Mouse (Mus musculus) E14TG2a.4 (cell line): ENCODE results near the gene Nes.

Experiments
- H3K27me3 ChIP-seq: 2 replicates; pipeline ENCODE4 v1.6.1; 2014; ENCODE audit warnings: low read length, control low read depth; ENCODE audit not compliant: insufficient read depth
- H3K36me3 ChIP-seq: 2 replicates; pipeline ENCODE4 v1.6.1; 2014; ENCODE audit warnings: low read length, control low read depth; ENCODE audit not compliant: insufficient read depth
- H3K4me1 ChIP-seq: replicated peaks from 2 replicates; pipeline ENCODE4 v1.6.1; 2014; ENCODE audit warnings: low read depth, low read length, control low read depth
- H3K4me3 ChIP-seq: replicated peaks from 2 replicates; pipeline ENCODE4 v1.5.1; 2014; ENCODE audit warnings: mild to moderate bottlenecking, low read length
- H3K9me3 ChIP-seq: 2 replicates; pipeline ENCODE4 v1.6.1; 2014; ENCODE audit warnings: low read length, control low read depth
- CTCF ChIP-seq: conservative IDR thresholded peaks from 2 replicates; pipeline ENCODE4 v1.5.1; 2014; ENCODE audit warnings: low read length
- NANOG ChIP-seq: IDR thresholded peaks from 2 replicates; pipeline ENCODE4 v1.6.1; 2014; ENCODE audit warnings: borderline replicate concordance, low read length, mixed read lengths
- POU5F1 ChIP-seq: IDR thresholded peaks from 2 replicates; pipeline ENCODE4 v1.6.1; 2014; ENCODE audit warnings: low read length, borderline replicate concordance

Nes gene

DNA sequence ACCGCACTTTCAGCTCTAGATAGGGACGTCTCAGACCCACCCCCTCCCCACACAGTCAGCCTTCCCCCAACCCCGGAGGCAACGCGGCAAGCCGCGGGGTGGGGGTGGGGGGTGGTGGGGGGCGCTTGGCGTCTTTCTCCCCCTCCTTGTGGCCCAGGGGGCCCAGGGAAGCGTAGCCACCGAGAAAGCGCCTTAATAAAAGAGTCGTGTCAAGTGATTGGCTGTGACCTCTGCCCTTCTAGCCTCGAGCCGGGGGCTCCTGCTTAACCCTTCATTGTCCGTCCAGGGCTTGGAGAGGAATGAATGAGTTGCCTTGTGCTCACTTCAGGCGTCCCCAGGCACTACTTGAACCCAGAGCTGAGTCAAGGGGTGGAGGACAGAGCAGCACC lies 23.1 kb upstream of the Nes start:
- peak overlapping the region; percentile 60 for H3K4me3 ChIP-seq
- TF ChIP-seq NANOG (no peak), POU5F1 (no peak), CTCF (no peak)
- no peaks in the 10 kb centered on the region for H3K9me3 ChIP-seq
- peaks cover 30% of the 10 kb centered on the region for H3K36me3 ChIP-seq
- H3K27me3 ChIP-seq = peaks cover 74% of the 10 kb centered on the region
- H3K4me1 ChIP-seq = peaks cover 91% of the 10 kb centered on the region

DNA sequence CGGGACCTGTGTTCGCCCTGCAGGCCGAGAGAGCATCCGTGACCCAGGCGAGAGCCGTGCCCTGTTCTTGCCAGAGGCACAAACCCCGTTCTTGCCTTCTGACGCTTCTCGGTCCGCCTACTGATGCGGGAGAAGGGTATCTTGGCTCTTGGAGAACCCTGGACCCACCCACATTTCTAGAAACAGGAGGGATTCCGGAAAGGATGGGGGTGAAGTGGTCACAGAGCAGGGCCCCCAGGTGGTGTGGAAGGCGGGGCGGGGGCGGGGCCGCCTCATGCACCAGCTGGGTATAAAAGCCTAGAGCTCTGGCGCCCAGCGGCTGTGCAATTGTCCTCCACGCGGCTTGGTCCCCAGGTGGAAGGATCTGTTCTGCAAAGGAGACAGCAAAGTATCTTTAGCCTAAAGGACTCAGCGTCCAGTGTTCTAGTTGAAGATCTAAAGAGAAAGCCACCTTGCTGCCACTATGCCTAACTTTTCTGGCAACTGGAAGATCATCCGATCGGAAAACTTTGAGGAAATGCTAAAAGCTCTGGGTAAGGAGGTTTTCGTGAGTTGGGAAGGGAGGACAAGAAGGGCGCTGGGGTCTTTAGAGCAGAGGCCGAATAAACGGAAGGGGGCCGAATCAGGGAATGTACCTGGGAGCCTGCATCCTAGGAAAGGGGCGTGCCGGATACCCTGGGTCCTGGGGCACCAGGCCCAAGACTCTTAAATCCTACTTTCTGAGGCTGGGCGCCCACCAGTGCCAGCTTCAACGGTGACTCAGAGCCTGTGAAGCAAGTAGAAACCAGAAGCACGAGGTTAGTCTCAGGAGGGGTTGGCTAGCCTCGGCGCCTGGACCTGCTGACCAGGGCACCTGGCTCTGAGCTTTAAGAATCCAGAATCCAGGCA lies 22.3 kb upstream of the Nes start, which contains the start of gene Crabp2:
Crabp2 (plus strand) TSS at position 289 of the 888 bp plus-strand sequence.
- Histone ChIP-seq H3K27me3 (peaks cover 82% of the 10 kb centered on the region), H3K36me3 (peaks cover 26% of the 10 kb centered on the region), H3K4me1 (peaks cover 97% of the 10 kb centered on the region), H3K9me3 (no peaks in the 10 kb centered on the region), H3K4me3 (peak within 1 kb of the TSS; percentile 60)
- no peak for TF ChIP-seq POU5F1

DNA sequence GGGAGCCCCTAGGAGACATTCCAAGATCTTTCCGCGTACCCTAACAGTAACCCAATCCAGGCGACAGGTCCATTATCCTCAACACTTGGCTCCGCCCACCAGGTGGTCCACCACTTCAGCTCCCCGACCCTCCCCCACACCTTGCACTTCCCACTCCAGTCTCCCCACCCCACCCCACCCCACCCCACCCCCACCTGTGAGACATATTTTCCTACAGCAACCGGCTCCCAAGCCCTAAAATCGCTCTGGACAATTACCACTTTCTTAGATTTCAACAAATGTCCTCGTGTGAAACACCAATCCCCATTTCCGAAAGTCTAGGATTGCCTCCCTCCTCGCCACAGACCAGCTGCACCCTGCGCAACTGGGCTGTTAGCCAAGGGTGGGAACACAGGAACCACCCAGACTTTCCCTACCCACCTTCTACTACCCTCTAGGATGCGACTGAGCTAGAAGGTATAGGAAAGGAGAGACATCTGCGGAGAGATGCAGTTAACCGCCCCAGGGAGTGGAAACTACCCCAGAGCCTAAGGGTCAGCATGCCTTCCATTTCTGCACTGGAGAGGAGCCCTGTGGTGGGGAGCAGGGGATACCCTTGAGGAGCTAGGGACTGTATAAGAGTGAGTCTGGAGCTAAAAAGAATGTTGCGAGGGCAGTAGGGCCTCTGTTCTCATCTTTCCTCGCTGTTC lies 21.5 kb upstream of the Nes start:
- H3K36me3 ChIP-seq = peaks cover 18% of the 10 kb centered on the region
- peaks cover 90% of the 10 kb centered on the region for H3K27me3 ChIP-seq
- TF ChIP-seq NANOG (no peak), CTCF (no peak), POU5F1 (no peak)
- no peaks in the 10 kb centered on the region for H3K9me3 ChIP-seq
- H3K4me3 ChIP-seq = peak overlapping the region; percentile 60
- peaks cover 90% of the 10 kb centered on the region for H3K4me1 ChIP-seq

DNA sequence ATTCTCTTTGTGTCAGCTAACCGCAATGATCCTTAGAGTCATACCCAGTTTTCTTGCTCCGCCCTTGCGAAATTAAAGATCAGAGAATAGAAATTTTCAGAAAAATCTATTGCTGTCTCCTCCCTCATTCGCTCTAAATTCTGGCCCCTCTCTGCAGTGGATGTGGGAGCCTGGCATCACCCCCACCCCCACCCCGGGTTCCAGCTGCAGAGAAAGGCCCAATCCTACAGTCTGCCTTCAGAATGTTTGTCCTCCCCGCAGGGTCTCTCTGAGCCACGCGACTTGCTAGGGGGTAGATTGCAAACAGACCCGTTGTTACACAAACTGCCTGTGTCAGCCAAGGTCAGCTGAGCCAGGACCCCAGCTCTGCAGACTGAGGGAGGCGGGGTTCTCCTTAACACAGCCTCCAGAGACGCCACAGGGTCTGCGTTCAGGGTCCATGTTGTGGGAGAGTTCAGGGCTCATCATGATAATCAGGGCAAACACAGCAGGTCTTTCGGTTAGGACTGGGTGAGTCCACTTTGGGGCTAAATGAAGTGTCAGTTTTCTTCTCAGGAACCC lies 20.8 kb upstream of the Nes start:
- Histone ChIP-seq H3K4me3 (peak overlapping the region; percentile 56), H3K27me3 (peaks cover 96% of the 10 kb centered on the region), H3K9me3 (no peaks in the 10 kb centered on the region), H3K4me1 (peaks cover 83% of the 10 kb centered on the region), H3K36me3 (peaks cover 12% of the 10 kb centered on the region)
- TF ChIP-seq CTCF (no peak), NANOG (no peak), POU5F1 (no peak)

DNA sequence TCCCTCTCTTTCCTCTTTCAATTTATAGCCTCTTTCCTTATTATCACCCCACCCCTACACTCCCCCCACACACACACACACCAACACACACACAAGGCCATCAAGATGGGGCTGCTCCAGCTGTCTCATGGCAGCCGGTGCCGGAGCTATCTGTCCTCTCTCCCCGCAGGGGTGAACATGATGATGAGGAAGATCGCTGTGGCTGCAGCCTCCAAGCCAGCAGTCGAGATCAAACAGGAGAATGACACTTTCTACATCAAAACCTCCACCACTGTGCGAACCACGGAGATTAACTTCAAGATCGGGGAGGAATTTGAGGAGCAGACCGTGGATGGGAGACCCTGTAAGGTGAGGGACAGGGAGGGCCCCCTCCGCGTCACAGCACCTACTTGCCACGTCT lies 18.9 kb upstream of the Nes start:
- no peak for TF ChIP-seq CTCF
- TF ChIP-seq NANOG = no peak
- no peak for TF ChIP-seq POU5F1
- peaks cover 4% of the 10 kb centered on the region; the same call in 1 of the 2 replicates for H3K36me3 ChIP-seq
- no peaks in the 10 kb centered on the region for H3K9me3 ChIP-seq
- peaks cover 64% of the 10 kb centered on the region for H3K4me1 ChIP-seq
- H3K27me3 ChIP-seq = peaks cover 97% of the 10 kb centered on the region
- H3K4me3 ChIP-seq = peak overlapping the region; percentile 53

DNA sequence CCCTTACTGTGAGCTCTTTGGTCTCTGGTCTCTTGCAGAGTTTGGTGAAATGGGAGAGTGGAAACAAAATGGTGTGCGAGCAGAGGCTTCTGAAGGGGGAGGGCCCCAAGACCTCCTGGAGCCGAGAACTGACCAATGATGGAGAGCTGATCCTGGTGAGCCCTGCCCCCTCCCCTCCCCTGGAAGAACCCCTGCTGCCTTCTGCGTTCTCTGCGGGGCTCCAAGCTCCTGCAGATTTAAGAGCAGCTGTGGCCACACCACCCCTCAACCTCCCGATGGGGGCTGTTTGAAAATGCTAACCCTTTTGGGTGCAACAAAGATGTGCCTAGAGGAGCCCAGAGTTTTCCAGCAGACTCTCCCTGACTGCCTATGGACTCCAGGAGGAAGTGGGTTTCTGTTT lies 18.4 kb upstream of the Nes start:
- Histone ChIP-seq H3K9me3 (no peaks in the 10 kb centered on the region), H3K4me1 (peaks cover 59% of the 10 kb centered on the region), H3K27me3 (peaks cover 95% of the 10 kb centered on the region), H3K36me3 (peaks cover 4% of the 10 kb centered on the region; the same call in 1 of the 2 replicates), H3K4me3 (peak overlapping the region; percentile 53)
- no peak for TF ChIP-seq NANOG
- TF ChIP-seq POU5F1 = no peak
- TF ChIP-seq CTCF = no peak

DNA sequence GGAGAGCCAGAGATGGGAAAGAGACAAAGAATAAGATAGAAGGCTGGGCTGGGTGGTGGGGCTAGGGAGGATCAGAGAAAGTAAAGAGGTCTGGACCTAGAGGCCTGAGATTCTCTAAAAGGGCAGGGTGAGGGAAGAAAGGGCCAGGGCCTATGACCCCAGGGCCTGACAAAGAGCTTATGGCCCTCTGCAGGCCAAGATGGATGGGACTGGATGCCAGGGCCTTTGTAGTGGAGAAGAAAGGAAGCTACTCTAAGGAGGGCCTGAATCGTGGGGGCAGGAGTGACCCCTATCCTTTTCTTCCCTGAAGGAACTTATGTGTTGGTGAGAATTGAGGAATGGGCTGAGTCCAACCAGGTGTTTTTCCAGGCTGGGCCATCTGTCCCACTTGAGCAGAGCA lies 12.8 kb upstream of the Nes start:
- H3K4me3 ChIP-seq = no peak overlapping the region
- no peak for TF ChIP-seq POU5F1
- no peak for TF ChIP-seq CTCF
- H3K36me3 ChIP-seq = peaks cover 4% of the 10 kb centered on the region; the same call in 1 of the 2 replicates
- peaks cover 89% of the 10 kb centered on the region for H3K27me3 ChIP-seq
- no peaks in the 10 kb centered on the region for H3K9me3 ChIP-seq
- peaks cover 27% of the 10 kb centered on the region for H3K4me1 ChIP-seq

DNA sequence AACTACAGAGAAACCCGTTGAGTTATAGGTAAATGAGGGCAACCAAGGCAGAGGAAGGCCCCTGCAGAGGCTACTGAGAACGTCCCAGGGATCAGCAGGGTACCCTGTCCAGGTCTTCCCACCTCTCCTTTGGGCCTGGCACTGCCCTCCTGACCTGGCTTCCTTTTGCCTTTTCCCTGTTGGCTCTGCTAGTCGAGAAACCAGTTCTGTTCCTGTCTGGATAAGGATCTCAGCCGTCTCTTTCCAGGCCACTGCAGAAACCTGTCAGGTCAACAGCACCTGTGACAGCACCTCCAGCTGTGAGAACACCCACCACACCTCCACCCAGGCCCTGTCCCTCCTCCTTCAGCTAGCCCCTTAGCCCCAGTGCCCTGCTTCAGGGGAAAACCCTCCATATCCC lies 12.4 kb upstream of the Nes start:
- Histone ChIP-seq H3K4me1 (peaks cover 23% of the 10 kb centered on the region), H3K9me3 (no peaks in the 10 kb centered on the region), H3K4me3 (no peak overlapping the region), H3K36me3 (peaks cover 1% of the 10 kb centered on the region; the same call in 1 of the 2 replicates), H3K27me3 (peaks cover 89% of the 10 kb centered on the region)
- TF ChIP-seq POU5F1 (no peak), NANOG (no peak), CTCF (no peak)
